Mouse (Mus musculus) spleen, adult 18-20 months (tissue): Measurements from ENCODE around the gene Zc3h12c.

ENCODE experiments used
- DNase-seq, 2 experiments: peaks; one replicate each; pipeline ENCODE4 v3.0.0; 2022; ENCODE audit warnings: mixed read lengths in 2 of 2

Gene Zc3h12c

DNA sequence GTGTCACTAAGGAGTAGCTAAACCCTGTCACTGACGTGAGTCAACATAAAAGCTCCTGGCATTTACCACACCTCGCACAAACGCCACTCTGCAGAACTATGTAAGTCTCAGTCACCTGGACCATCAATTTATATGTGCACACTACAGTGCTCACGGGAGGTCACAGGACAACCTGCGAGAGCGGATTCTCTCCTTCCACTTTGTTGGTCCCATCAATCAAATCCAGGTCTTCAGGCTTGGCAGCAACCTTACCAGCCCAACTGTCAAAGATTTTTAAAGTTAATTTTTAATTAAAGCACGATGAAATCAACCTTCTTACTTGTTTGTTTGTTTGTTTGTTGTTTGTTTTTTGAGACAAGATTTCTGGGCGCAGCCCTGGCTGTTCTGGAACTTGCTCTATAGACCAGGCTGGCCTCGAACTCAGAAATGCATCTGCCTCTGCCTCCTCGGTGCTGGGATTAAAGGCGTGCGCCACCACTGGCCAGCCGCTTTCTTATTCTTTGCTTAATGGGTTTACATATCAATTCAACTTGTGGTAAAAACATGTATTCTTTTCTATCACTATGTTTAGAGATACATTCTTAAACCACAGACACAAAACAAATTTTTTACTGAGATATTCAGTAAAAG lies 3.2 kb downstream of the Zc3h12c start:
- no peak for DNase-seq

GRCm38 (mm10) chr9:52160512-52160911 lies 7.9 kb downstream of the Zc3h12c start:
- no peak for DNase-seq

DNA sequence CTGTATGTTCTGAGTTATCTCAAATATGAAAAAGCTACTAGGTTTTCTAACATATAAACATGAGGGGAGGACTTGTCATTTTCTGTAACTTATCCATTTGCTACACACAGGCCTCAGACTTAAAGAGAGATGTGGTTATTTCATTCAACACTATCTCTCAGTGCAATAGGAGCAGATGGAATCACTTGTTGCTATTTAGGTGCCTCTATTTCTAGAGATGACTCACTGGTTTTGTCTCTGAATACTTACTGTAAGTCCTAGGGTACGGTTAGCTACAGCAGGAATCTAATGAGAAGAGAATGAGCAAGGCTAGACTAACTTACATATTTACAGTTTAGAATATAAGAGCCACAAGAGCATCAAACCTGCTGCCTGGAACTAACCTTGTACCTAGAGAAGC lies 9.8 kb downstream of the Zc3h12c start:
- no peak for DNase-seq

GRCm38 (mm10) chr9:52155417-52155816 lies 13.0 kb downstream of the Zc3h12c start:
- no peak for DNase-seq

- DNase-seq, result no peak
Measured at GRCm38 (mm10) chr9:52154253-52154652, 14.1 kb downstream of the Zc3h12c start.

GRCm38 (mm10) chr9:52152076-52152826 lies 16.1 kb downstream of the Zc3h12c start:
- DNase-seq, result no peak

GRCm38 (mm10) chr9:52149768-52150167 lies 18.6 kb downstream of the Zc3h12c start:
- no peak for DNase-seq

DNA sequence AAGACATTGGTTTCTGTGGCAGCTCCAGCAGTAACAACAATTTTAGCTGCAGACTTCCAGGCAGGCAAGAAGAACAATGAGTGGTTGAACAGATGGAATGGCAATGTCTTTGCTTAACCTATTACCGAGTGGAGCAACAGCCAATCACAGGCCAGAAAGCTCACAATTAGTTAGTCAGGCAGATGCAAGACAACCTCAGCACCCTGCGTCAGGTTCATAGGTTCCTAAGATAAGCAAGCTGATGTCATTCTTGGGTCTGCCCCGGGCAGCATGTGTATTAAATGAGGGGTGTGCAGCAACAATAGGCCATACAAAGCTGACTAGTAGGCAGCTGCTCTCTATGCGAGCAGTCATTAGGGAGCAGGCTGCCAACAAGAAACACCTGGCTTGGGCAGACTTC lies 19.1 kb downstream of the Zc3h12c start:
- DNase-seq, result no peak

- DNase-seq, result no peak
Measured at GRCm38 (mm10) chr9:52148831-52149230, 19.5 kb downstream of the Zc3h12c start.

DNA sequence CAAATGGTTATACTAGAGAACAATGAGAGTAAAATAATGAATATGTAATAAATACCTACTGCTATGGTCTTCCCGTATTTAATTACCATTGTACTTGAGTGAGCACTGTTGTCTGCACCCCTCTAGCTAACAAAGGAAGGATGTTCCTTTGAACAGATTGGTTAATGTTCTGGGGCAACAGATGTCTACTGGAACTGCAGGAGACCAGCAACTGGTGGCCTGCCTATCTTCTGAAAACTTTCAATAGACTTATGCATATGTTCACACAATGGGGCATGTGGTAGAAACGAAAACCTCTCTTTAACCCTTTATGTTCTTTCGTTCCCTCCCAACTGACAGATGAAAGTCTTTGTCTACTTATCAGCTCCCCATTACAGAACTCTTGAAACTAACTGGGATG lies 20.1 kb downstream of the Zc3h12c start:
- no peak for DNase-seq

- DNase-seq, result no peak
Measured at GRCm38 (mm10) chr9:52146241-52146640, 22.1 kb downstream of the Zc3h12c start.

- DNase-seq, result no peak
Measured at GRCm38 (mm10) chr9:52132771-52133170, 35.6 kb downstream of the Zc3h12c start.

DNA sequence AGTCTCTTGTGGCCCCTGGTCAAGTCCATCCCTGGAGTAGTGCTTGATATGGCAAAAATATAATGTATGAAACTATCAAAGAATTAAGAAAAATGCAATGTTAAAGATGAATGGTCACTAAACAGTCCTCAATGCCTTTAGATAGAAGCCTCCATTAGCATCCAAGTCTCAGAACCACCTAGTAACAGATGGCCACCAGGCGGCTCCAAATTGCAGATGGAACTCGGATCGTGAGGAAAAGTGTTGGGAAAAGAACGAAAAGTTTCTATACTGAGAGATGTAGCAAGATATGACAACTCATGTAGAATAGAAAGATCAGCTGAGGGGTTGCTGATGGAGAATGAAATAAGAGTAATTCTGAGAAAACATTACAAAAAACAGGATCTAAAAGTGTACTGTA lies 38.0 kb downstream of the Zc3h12c start:
- no peak for DNase-seq

DNA sequence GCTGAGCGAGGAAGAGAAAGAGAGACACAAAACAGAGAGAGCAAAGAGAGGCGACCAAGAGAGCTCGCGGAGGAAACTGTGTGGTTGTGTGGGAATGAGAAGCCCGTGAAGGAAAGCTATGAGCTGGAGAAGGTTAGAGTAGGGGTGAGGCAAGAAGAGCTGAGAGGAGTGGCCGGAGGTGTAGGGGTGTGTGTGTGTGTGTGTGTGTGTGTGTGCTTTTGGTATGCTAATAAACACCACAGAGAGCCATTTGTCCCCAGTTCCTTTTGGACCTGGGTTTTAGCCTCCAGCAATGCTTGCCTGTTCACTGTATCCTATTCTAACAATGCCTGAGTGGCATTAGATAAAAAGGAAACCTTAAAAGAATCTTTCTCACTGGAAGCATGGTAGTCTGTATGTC lies 43.1 kb downstream of the Zc3h12c start:
- DNase-seq, result no peak

- DNase-seq, result no peak
Measured at GRCm38 (mm10) chr9:52119212-52119611, 49.2 kb downstream of the Zc3h12c start.

GRCm38 (mm10) chr9:52113091-52113490 lies 55.3 kb downstream of the Zc3h12c start:
- DNase-seq, result no peak

DNA sequence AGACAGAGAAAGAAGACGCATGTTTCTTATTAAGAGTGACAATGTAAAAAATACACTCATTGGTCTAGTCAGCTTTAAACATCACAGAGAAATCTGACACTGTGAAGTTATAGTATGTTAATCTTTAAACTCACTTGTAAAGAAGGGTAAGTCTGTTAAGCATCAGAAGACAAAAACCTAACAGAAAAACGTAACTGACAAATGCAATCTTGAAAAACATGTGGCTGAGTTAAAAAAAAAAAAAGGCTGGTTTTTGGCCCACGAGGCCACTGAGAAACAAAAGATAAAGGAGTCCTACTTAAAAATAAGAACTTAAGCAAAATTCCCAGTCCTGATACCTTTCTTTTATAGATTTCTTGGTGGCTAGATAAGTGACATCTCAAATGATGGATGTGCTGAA lies 57.6 kb downstream of the Zc3h12c start:
- DNase-seq, result no peak

DNA sequence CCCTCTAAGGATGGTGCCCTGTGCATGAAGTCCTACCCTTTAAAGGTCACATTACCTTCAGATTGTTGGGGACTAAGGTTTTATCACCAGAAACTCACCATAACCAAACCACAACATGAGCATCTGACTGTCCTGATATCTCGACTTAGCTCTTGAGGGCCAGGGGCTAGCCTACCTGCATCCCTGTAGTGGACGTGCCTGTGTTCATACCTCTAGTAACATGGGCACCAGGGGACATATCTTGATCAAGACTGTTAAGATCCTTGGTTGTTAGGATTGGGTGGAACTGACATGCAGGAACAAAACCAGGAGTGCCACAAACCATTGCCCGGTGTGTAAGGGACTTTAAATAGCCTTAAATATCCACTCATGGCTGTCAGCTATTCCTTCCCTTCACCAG lies 61.2 kb downstream of the Zc3h12c start:
- DNase-seq, result no peak

DNA sequence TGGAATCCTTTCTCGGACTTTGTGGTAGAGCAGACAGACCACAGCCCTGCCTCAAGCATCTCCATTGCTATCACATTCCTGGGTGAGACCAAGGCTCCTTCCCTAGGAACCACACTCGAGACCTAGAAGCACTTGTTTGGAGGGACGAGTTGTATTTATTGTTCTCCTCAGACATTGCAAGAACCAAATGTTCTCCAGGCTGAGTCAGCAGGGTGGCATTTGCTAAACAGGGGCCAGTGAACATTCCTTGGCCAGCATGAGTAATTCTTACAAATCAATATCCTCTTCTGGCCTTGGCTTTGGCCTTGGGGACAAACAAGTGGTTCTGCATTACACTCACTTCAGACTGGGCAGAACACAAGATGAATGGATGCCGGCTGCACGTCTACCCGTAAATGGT lies 62.9 kb downstream of the Zc3h12c start:
- DNase-seq, result no peak

- DNase-seq, result no peak
Measured at GRCm38 (mm10) chr9:52104225-52104615, 64.2 kb downstream of the Zc3h12c start.

DNA sequence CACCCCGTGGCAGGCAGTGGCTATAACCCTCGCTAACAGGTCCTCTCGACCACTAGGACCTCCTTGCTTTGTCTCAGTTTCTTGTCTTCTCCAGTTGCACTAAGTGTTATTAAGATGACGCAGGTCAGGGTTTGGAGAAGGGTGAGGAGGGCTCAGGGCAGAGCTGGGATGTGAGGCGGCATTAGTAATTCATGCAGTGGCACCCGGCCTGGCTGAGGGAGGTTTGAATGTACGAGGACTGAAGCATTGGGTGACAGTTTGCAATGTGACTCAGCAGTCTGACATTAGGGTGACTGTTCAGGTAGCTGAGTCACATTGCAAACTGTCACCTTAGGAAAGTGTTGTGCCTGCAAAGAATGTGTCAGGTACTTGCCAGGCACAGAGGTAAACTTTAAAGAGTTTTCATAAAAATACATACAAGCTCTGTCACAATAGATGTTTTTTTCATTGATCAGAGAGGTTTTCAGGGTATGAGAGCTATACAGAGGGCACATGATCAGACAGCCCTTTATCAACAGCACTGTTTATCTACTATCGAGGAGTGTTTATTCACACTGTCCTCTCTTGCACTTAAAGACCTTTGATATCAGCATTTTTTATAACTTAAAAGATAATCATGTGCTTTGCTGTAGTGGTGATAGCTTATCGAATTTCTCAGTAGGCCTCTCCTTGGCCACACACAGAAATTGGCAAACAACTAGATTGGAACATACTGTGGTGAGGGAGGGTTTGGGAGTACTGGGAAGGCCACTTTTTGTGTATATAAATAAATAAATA lies 64.7 kb downstream of the Zc3h12c start:
- DNase-seq, result no peak

- no peak for DNase-seq
Measured at GRCm38 (mm10) chr9:52102060-52102844, 66.1 kb downstream of the Zc3h12c start.

DNA sequence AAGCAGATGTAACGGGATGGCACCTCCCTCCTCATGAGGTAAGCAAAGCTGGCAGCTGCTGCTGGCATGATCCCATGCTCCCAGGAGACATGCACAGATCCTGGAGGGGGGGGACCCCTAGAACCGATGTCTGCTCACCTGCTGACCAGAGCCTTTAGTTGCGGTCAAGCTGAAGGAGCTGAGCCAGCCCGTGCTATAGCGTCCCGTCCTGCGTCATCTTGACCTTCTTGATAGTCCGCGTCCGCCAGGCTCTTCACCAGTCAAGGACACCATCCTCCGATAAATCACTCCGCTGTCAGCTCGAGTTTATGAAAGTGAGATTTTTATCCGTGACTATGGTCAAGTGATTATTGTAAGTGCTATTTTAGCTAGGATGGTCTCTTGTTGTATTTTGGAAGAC lies 67.9 kb downstream of the Zc3h12c start:
- no peak for DNase-seq
